Mouse (Mus musculus) heart, adult 2 months (tissue): ENCODE results near the gene Casc3. TPM values are rescaled to one million over a fixed set of nuclear protein-coding genes. Genes with fewer than 3 reads are reported as not detected.

Experiments used
- DNase-seq, 2 experiments: peaks; one replicate each; pipeline ENCODE4 v3.0.0; 2021
- H3K27ac ChIP-seq: fragments of 200-600 bp; 2 replicates; pipeline ENCODE4 v1.8.1; 2022
- H3K27me3 ChIP-seq: fragments of 200-500 bp; 2 replicates; pipeline ENCODE4 v1.6.1; 2012; ENCODE audit warnings: mild to moderate bottlenecking, low read length, inconsistent platforms, mixed read lengths; ENCODE audit not compliant: control insufficient read depth, insufficient read depth
- H3K36me3 ChIP-seq: fragments of 200-500 bp; 2 replicates; pipeline ENCODE4 v1.6.1; 2012; ENCODE audit warnings: low read length, inconsistent platforms; ENCODE audit not compliant: control insufficient read depth, insufficient read depth
- H3K4me1 ChIP-seq: fragments of 200-500 bp; 2 replicates; pipeline ENCODE4 v1.6.1; 2011; ENCODE audit warnings: low read length; ENCODE audit not compliant: control insufficient read depth, insufficient read depth
- H3K4me3 ChIP-seq: fragments of 200-600 bp; 2 replicates; pipeline ENCODE4 v1.8.1; 2022
- H3K79me2 ChIP-seq: fragments of 200-500 bp; replicated peaks from 2 replicates; pipeline ENCODE4 v1.6.1; 2012; ENCODE audit warnings: mild to moderate bottlenecking, inconsistent platforms, low read length, moderate library complexity, mixed read lengths; ENCODE audit not compliant: control insufficient read depth, insufficient read depth
- H3K9ac ChIP-seq: fragments of 200-500 bp; 2 replicates; pipeline ENCODE4 v1.6.1; 2012; ENCODE audit warnings: low read depth, mild to moderate bottlenecking, control low read depth, inconsistent platforms, low read length, mixed read lengths
- CTCF ChIP-seq: fragments of 200-600 bp; IDR thresholded peaks from 2 replicates; pipeline ENCODE4 v1.8.1; 2022; ENCODE audit warnings: antibody characterized with exemption, mild to moderate bottlenecking, moderate library complexity
- EP300 ChIP-seq: fragments of 200-500 bp; IDR thresholded peaks from 2 replicates; pipeline ENCODE4 v1.6.1; 2011; ENCODE audit warnings: low read depth, low read length, control low read depth; ENCODE audit not compliant: insufficient read depth
- POLR2A ChIP-seq: fragments of 200-500 bp; IDR thresholded peaks from 2 replicates; pipeline ENCODE4 v1.6.1; 2011; ENCODE audit warnings: mild to moderate bottlenecking, low read depth, low read length, control low read depth; ENCODE audit not compliant: insufficient read depth
- WGBS: fragments of 180-500 bp; shearing (Covaris S2); methylation state at CpG from one replicate; pipeline ENCODE4 v1.1.7; 2018; 5-methylcytosine and 5-hydroxymethylcytosine counted together
- intact Hi-C: fragments of 180-260 bp; cut with DNase I; formaldehyde crosslinking; loops from one replicate; pipeline ENCODE4 v1.15.1; 2025
- polyA plus RNA-seq: library from polyadenylated mRNA; depleted of rRNA; stranded (reverse); fragments of >200 nt; gene quantifications from 2 replicates; pipeline ENCODE4 v1.2.3, GENCODE M21; 2012
- total RNA-seq, 2 experiments: library from RNA; stranded (reverse); gene quantifications; 2 replicates each; pipeline ENCODE4 v1.2.3; 2021

The Casc3 gene
- total and polyA plus RNA-seq, 3 experiments, result 17.5 to 20.7 (median 18.7) TPM

GRCm38 (mm10) chr11:98787691-98788090 lies 17.0 kb upstream of the Casc3 start:
- intact Hi-C loops, result loop anchor here (1.0 to 2.0 kb wide), 4 partner anchors 15 to 87 kb away; no protein-coding TSS in a partner anchor
- Histone ChIP-seq H3K27ac (peak overlapping the region; percentile 99), H3K36me3 (peaks cover 9% of the 10 kb centered on the region), H3K9ac (no peak overlapping the region), H3K4me1 (peaks cover 35% of the 10 kb centered on the region), H3K79me2 (no peaks in the 10 kb centered on the region), H3K27me3 (no peaks in the 10 kb centered on the region), H3K4me3 (no peak overlapping the region)
- TF ChIP-seq CTCF (peak; percentile 74), EP300 (no peak), POLR2A (no peak)
- no peak for DNase-seq
- 53% methylated on average over 1 of the region's 1 CpGs for WGBS

GRCm38 (mm10) chr11:98788139-98788538 lies 16.6 kb upstream of the Casc3 start:
- peak in 1 of 2 experiments; percentile 33 for DNase-seq
- H3K27ac ChIP-seq, result peak overlapping the region; percentile 99
- no peak overlapping the region for H3K4me3 ChIP-seq
- peaks cover 9% of the 10 kb centered on the region for H3K36me3 ChIP-seq
- H3K27me3 ChIP-seq, result no peaks in the 10 kb centered on the region
- whole genome bisulfite sequencing, result 82% methylated on average over 5 of the region's 5 CpGs
- intact Hi-C loops, result loop anchor here (1.0 kb wide), 1 partner anchor 71 kb away; no protein-coding TSS in a partner anchor
- no peaks in the 10 kb centered on the region for H3K79me2 ChIP-seq
- no peak overlapping the region; the same call in 1 of the 2 replicates for H3K9ac ChIP-seq
- no peak for TF ChIP-seq CTCF
- H3K4me1 ChIP-seq, result peaks cover 32% of the 10 kb centered on the region

- Histone ChIP-seq H3K27me3 (no peaks in the 10 kb centered on the region), H3K36me3 (peaks cover 9% of the 10 kb centered on the region), H3K79me2 (no peaks in the 10 kb centered on the region), H3K4me3 (peak overlapping the region; percentile 61; the same call in 1 of the 2 replicates), H3K4me1 (peaks cover 31% of the 10 kb centered on the region), H3K27ac (peak overlapping the region; percentile 99), H3K9ac (peak overlapping the region; percentile 63)
- peak; percentile 100 for TF ChIP-seq EP300
- peak; percentile 89 for TF ChIP-seq POLR2A
- TF ChIP-seq CTCF, result peak; percentile 84
- DNase-seq, result peak; percentile 91 to 94
- intact Hi-C loops, result loop anchor here (1.0 kb wide), 1 partner anchor 71 kb away; no protein-coding TSS in a partner anchor
- WGBS, result 6% methylated on average over 18 of the region's 18 CpGs
Observed at GRCm38 (mm10) chr11:98788550-98789218, 16.0 kb upstream of the Casc3 start.

- Histone ChIP-seq H3K27ac (peak overlapping the region; percentile 99), H3K9ac (peak overlapping the region; percentile 65), H3K36me3 (peaks cover 5% of the 10 kb centered on the region; the same call in 1 of the 2 replicates), H3K79me2 (no peaks in the 10 kb centered on the region), H3K4me1 (peaks cover 26% of the 10 kb centered on the region), H3K4me3 (peak overlapping the region; percentile 61), H3K27me3 (no peaks in the 10 kb centered on the region)
- no peak for DNase-seq
- under 1% methylated on average over 25 of the region's 25 CpGs for WGBS
- intact Hi-C loops, result no loop called here
- TF ChIP-seq EP300, result no peak
- TF ChIP-seq POLR2A, result no peak
- TF ChIP-seq CTCF, result no peak
Observed at GRCm38 (mm10) chr11:98789219-98789807, 15.4 kb upstream of the Casc3 start.

- Histone ChIP-seq H3K4me3 (peak overlapping the region; percentile 61; the same call in 1 of the 2 replicates), H3K27ac (peak overlapping the region; percentile 99), H3K36me3 (peaks cover 3% of the 10 kb centered on the region; the same call in 1 of the 2 replicates), H3K27me3 (no peaks in the 10 kb centered on the region), H3K9ac (no peak overlapping the region), H3K79me2 (no peaks in the 10 kb centered on the region), H3K4me1 (peaks cover 22% of the 10 kb centered on the region)
- intact Hi-C loops, result no loop called here
- no peak for DNase-seq
- WGBS, result 36% methylated on average over 5 of the region's 5 CpGs
- no peak for TF ChIP-seq POLR2A
- no peak for TF ChIP-seq EP300
- no peak for TF ChIP-seq CTCF
Observed at GRCm38 (mm10) chr11:98789824-98790223, 14.9 kb upstream of the Casc3 start.

GRCm38 (mm10) chr11:98790631-98791205 lies 14.0 kb upstream of the Casc3 start:
- no peak overlapping the region for H3K27ac ChIP-seq
- DNase-seq, result no peak
- no peak overlapping the region for H3K4me3 ChIP-seq
- TF ChIP-seq POLR2A (no peak), EP300 (no peak), CTCF (no peak)
- peaks cover 2% of the 10 kb centered on the region; the same call in 1 of the 2 replicates for H3K36me3 ChIP-seq
- H3K79me2 ChIP-seq, result no peaks in the 10 kb centered on the region
- WGBS, result 87% methylated on average over 5 of the region's 5 CpGs
- intact Hi-C loops, result no loop called here
- H3K4me1 ChIP-seq, result peaks cover 17% of the 10 kb centered on the region
- H3K27me3 ChIP-seq, result no peaks in the 10 kb centered on the region
- no peak overlapping the region for H3K9ac ChIP-seq
